Mouse (Mus musculus) stomach, embryonic 14.5 days (tissue): ENCODE results near the gene Vdac1. TPM values are rescaled to one million over a fixed set of nuclear protein-coding genes. Genes with fewer than 3 reads are reported as not detected.

Source experiments
- ATAC-seq: fragments of 200-750 bp; cut with Nextera tagmentation; 2 replicates; pipeline ENCODE4 v1.8.0; 2017; ENCODE audit warnings: low read depth, moderate TSS enrichment; ENCODE audit not compliant: insufficient number of reproducible peaks, insufficient read depth, low FRiP score
- H3K27ac ChIP-seq: fragments of 300-500 bp; sonication (generic); 2 replicates; pipeline ENCODE4 v1.5.1; 2014; ENCODE audit warnings: mild to moderate bottlenecking, low read length, moderate library complexity, mixed read lengths
- H3K27me3 ChIP-seq: fragments of 300-500 bp; sonication (generic); 2 replicates; pipeline ENCODE4 v1.6.1; 2014; ENCODE audit warnings: low read length, control low read depth, mixed read lengths; ENCODE audit not compliant: control insufficient read depth, insufficient read depth
- H3K36me3 ChIP-seq: fragments of 300-500 bp; sonication (generic); 2 replicates; pipeline ENCODE4 v1.6.1; 2014; ENCODE audit warnings: mild to moderate bottlenecking, control low read depth, low read length, moderate library complexity, mixed read lengths; ENCODE audit not compliant: control insufficient read depth, insufficient read depth
- H3K4me1 ChIP-seq: fragments of 300-500 bp; sonication (generic); 2 replicates; pipeline ENCODE4 v1.6.1; 2014; ENCODE audit warnings: low read length, control low read depth, mixed read lengths; ENCODE audit not compliant: control insufficient read depth, insufficient read depth
- H3K4me2 ChIP-seq: fragments of 300-500 bp; sonication (generic); replicated peaks from 2 replicates; pipeline ENCODE4 v1.6.1; 2014; ENCODE audit warnings: low read depth, low read length, control low read depth
- H3K4me3 ChIP-seq: fragments of 300-500 bp; sonication (generic); 2 replicates; pipeline ENCODE4 v1.5.1; 2014; ENCODE audit warnings: low read depth, low read length, control low read depth
- H3K9ac ChIP-seq: fragments of 300-500 bp; sonication (generic); replicated peaks from 2 replicates; pipeline ENCODE4 v1.6.1; 2014; ENCODE audit warnings: low read depth, mild to moderate bottlenecking, control low read depth, low read length, moderate library complexity, mixed read lengths
- H3K9me3 ChIP-seq: fragments of 300-500 bp; sonication (generic); 2 replicates; pipeline ENCODE4 v1.6.1; 2016; ENCODE audit warnings: low read depth, low read length, control low read depth; ENCODE audit not compliant: control insufficient read depth
- WGBS: fragments of 180-500 bp; shearing (Covaris S2); extraction: QIAGEN DNeasy Blood & Tissue Kit; methylation state at CpG from one replicate; pipeline ENCODE4 v1.1.7; 2014; 5-methylcytosine and 5-hydroxymethylcytosine counted together
- polyA plus RNA-seq: library from polyadenylated mRNA; unstranded; fragments of >200 nt; fragmentation: Nextera tagmentation; extraction: Ambion mirVana; gene quantifications from 2 replicates; pipeline ENCODE4 v1.2.1, GENCODE M21; 2014

Gene Vdac1
- polyA plus RNA-seq, 1 experiment from 2014 or later, result 202 TPM

DNA sequence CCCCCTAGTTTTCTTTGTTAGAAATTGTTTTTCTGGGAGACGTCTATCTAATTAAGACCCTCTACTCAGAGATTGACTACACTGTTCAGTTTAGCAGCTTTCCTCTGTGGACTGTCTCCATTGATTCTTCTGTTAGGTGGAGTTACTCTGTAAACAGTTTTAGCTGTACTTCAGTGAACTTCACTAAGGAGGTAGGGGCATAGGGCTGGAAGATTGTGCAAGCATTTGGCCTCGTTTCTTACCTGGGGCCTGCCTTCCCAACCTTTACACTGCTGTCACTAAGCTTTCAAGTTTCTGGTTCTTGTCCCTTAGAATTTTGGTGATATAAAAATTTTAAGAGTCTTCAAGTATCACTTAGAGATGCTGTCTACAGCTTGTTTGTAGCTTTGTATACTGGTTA, 40.8 kb downstream of the Vdac1 start:
- no peak overlapping the region for H3K9ac ChIP-seq
- H3K27me3 ChIP-seq, result no peaks in the 10 kb centered on the region
- peaks cover 29% of the 10 kb centered on the region for H3K36me3 ChIP-seq
- H3K4me2 ChIP-seq, result no peak overlapping the region
- 63% methylated on average over 2 of the region's 2 CpGs for WGBS
- H3K27ac ChIP-seq, result no peak overlapping the region
- no peaks in the 10 kb centered on the region for H3K4me1 ChIP-seq
- ATAC-seq, result no peak
- H3K4me3 ChIP-seq, result no peak overlapping the region
- H3K9me3 ChIP-seq, result no peaks in the 10 kb centered on the region

DNA sequence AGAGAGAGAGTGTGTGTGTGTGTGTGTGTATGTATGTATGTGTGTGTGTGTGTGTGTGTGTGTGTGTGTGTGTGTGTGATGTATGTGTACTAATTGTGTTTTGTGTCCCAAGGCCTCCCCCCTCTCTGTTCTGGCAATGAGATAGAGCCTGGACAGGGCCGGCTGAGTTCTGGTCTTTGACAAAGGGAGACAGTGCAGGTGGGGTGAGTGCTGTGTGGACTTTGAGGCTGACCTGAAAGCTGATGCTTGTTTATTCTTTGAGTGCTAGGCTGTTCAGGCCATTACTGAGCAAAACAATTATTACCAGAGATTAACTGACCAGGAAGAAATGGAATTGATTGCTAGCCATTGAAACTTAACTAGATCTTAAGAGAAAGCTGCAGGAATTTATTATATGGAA, 41.9 kb downstream of the Vdac1 start:
- H3K27me3 ChIP-seq, result no peaks in the 10 kb centered on the region
- H3K9ac ChIP-seq, result no peak overlapping the region
- no peak overlapping the region for H3K27ac ChIP-seq
- H3K36me3 ChIP-seq, result peaks cover 38% of the 10 kb centered on the region
- H3K4me3 ChIP-seq, result no peak overlapping the region
- 69% methylated on average over 1 of the region's 1 CpGs for WGBS
- no peak overlapping the region for H3K4me2 ChIP-seq
- H3K9me3 ChIP-seq, result no peaks in the 10 kb centered on the region
- no peaks in the 10 kb centered on the region for H3K4me1 ChIP-seq
- no peak for ATAC-seq

DNA sequence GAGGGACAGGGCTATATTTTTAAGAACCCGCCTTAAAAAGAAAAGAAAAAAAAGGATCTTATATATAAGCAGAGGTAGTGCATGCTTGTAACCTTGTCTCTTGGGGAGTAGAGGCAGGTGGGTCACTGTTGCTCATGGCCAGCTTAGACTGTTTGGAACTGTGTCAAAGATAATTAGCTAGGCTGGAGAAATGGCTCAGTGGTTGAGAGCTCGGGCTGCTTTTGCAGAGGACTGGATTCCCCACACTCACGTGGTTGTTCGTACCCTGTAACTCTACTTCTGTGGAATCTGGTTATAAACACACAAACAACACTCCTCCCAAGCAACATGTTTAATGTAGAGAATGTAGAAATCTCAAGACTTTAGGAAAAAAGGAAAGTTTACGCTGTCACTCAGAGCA, 43.5 kb downstream of the Vdac1 start:
- H3K4me1 ChIP-seq, result no peaks in the 10 kb centered on the region
- no peaks in the 10 kb centered on the region for H3K9me3 ChIP-seq
- H3K4me3 ChIP-seq, result no peak overlapping the region
- H3K27ac ChIP-seq, result no peak overlapping the region
- no peak for ATAC-seq
- H3K9ac ChIP-seq, result no peak overlapping the region
- H3K36me3 ChIP-seq, result peaks cover 47% of the 10 kb centered on the region
- no peaks in the 10 kb centered on the region for H3K27me3 ChIP-seq
- 94% methylated on average over 5 of the region's 5 CpGs for WGBS
- H3K4me2 ChIP-seq, result no peak overlapping the region

DNA sequence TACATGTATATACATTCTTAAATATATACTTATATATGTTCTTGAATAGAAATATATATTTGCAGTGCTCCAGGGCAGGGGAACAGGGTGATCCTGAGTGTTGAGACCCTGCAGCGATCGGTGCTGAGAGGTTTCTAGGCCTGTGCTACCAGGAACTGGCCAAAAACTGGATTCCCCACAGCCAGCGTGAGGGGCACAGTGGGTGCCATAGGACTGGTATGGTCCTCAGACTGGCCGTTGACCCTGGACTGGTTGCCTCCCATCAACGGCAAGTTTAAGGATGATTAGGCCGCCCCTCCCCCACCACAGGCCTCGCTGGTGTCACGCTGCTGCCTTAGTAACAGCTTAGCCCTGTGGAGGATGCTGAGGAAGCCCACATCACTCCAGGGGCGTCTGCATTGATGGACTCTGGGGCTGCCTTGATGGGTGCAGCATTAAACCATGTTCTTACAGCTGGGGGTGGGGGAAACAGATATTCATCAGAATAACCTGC, 44.6 kb downstream of the Vdac1 start:
- Histone ChIP-seq H3K27ac (no peak overlapping the region), H3K4me3 (no peak overlapping the region), H3K27me3 (no peaks in the 10 kb centered on the region), H3K4me1 (no peaks in the 10 kb centered on the region), H3K9me3 (no peaks in the 10 kb centered on the region), H3K36me3 (peaks cover 49% of the 10 kb centered on the region), H3K9ac (no peak overlapping the region), H3K4me2 (no peak overlapping the region)
- ATAC-seq, result no peak
- WGBS, result 82% methylated on average over 9 of the region's 9 CpGs

DNA sequence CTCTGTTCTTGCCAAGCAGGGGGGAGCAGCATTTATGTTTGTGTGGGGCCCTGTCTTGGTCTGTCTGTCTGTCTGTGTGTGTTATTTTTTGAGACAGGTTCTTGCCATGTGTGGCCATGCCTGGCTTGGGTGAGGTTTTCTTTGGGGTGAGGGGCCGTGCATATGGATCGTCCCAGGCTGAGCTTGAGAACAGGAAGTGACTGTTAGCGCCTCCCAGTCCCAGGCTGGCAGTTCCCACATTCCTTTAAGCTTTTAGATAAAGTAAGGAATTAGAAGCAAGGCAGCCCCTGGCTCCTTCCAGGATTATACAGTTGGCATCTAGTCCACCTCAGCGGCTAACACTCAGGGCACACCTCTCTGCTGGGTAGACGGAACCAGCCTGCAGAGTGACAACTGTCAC, 48.7 kb downstream of the Vdac1 start:
- Histone ChIP-seq H3K4me2 (no peak overlapping the region), H3K4me3 (no peak overlapping the region), H3K4me1 (no peaks in the 10 kb centered on the region), H3K9ac (no peak overlapping the region), H3K36me3 (peaks cover 36% of the 10 kb centered on the region), H3K27ac (no peak overlapping the region; the same call in 1 of the 2 replicates), H3K9me3 (no peaks in the 10 kb centered on the region), H3K27me3 (no peaks in the 10 kb centered on the region)
- ATAC-seq, result no peak
- WGBS, result 60% methylated on average over 5 of the region's 5 CpGs

DNA sequence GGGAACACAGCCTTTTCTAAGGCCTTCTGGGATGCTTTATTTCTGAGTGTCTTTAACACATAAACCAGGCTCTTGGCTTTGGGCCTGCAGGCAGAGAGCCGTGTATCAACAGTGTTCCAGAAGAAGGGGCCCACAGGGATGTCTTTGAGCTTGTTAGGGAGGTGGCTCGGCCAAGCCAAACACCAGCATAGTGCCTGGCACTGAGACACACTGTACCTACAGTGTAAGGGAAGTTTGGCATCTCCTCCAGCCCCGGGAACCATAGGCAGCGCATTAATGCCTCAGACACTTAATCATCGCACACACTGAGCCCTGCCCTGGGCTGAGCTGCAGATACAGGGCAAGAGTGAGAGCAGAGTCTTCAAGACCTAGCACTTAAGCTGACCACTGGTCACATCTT, 57.7 kb downstream of the Vdac1 start:
- H3K9ac ChIP-seq, result no peak overlapping the region
- H3K27me3 ChIP-seq, result no peaks in the 10 kb centered on the region
- H3K4me2 ChIP-seq, result no peak overlapping the region
- no peak overlapping the region for H3K27ac ChIP-seq
- no peaks in the 10 kb centered on the region for H3K4me1 ChIP-seq
- H3K9me3 ChIP-seq, result no peaks in the 10 kb centered on the region
- H3K4me3 ChIP-seq, result no peak overlapping the region
- no peaks in the 10 kb centered on the region for H3K36me3 ChIP-seq
- ATAC-seq, result no peak
- 69% methylated on average over 5 of the region's 5 CpGs for WGBS

DNA sequence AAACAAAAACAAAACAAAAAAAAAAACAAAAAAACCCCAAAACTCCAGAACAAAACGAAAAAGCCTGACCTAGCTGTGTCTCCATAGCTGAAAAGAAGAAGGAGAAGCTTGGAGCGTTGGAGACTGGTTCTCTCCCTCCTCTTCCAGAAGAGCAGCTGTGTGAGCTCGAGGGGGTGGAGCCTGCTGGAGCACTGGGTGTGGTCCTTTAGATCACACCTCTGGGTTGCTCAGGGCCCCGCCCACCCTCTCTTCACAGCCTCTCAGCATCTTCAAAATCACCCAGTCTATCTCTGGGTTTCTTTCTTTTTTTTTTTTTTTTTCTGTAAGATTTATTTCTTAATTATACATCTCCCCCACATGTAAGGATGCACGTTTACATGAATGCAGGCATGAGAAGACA, 58.6 kb downstream of the Vdac1 start:
- H3K9ac ChIP-seq, result no peak overlapping the region
- no peaks in the 10 kb centered on the region for H3K36me3 ChIP-seq
- H3K4me3 ChIP-seq, result no peak overlapping the region
- no peak overlapping the region for H3K27ac ChIP-seq
- H3K4me1 ChIP-seq, result no peaks in the 10 kb centered on the region
- WGBS, result 47% methylated on average over 5 of the region's 5 CpGs
- ATAC-seq, result no peak
- no peak overlapping the region for H3K4me2 ChIP-seq
- H3K9me3 ChIP-seq, result no peaks in the 10 kb centered on the region
- no peaks in the 10 kb centered on the region for H3K27me3 ChIP-seq

DNA sequence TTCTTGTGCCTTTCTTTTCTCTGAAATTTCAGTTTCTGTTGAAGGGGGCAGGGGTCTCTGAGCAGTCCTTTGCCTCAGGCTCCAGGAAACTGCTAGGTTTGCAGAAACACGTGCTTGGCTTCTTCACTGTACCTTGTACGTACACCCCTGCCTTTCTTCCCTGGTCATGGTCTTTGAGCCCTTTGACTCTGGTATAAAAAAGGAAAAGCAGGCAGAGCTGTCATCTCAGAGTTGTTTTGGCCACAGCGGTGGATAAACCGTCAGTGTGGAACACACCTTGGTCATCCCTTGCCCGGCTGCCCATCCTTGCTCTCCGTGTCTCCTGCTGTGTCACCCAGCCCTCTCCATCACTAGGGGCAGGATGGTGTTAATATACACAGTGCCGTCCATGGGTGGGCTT, 59.2 kb downstream of the Vdac1 start:
- ATAC-seq, result no peak

DNA sequence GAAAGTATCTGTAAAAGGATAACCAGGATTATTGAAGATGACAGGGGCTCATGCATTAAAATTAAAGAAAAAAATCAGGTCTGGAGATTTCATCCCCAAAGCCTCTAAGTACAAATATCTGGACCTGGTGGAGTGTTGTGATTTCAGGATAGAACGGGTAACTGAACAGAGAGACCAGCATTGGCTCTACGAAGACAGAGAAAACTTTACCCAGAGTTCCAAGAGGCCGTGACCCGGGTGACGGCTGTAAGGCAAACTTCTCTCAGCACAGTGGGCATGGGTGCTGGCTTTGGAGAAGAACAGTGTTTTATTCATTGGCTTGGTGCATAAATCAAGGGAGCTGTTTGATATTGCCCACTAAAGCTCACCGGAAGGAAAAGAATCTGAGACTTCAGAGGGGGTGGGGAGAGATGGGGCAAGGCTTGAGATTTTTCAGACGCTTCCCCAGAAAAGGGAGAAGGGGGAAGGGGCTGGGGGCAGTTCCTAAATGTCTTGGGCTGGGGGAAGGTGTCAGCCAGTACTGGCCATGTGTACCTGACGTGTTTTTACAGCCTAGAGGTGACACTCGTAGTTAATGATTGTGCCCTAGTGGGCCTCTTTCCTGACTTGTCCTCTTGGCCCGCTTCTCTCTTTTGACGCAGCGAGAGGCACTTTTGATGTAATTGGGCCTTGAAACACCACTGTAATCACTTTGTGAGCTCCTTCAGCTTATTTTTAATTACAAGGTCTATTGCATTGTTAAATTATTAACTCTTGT, 59.8 kb downstream of the Vdac1 start:
- H3K4me2 ChIP-seq, result no peak overlapping the region
- no peak for ATAC-seq
- no peaks in the 10 kb centered on the region for H3K9me3 ChIP-seq
- no peaks in the 10 kb centered on the region for H3K27me3 ChIP-seq
- no peaks in the 10 kb centered on the region for H3K4me1 ChIP-seq
- no peak overlapping the region for H3K27ac ChIP-seq
- 62% methylated on average over 12 of the region's 12 CpGs for WGBS
- H3K36me3 ChIP-seq, result no peaks in the 10 kb centered on the region
- H3K4me3 ChIP-seq, result no peak overlapping the region
- no peak overlapping the region for H3K9ac ChIP-seq

More for the DNA sequence above, 59.2 kb downstream of the Vdac1 start:
- no peaks in the 10 kb centered on the region for H3K4me1 ChIP-seq
- no peak overlapping the region for H3K9ac ChIP-seq
- no peaks in the 10 kb centered on the region for H3K36me3 ChIP-seq
- H3K4me3 ChIP-seq, result no peak overlapping the region
- WGBS, result 79% methylated on average over 7 of the region's 7 CpGs
- H3K27ac ChIP-seq, result no peak overlapping the region
- H3K4me2 ChIP-seq, result no peak overlapping the region
- no peaks in the 10 kb centered on the region for H3K27me3 ChIP-seq
- H3K9me3 ChIP-seq, result no peaks in the 10 kb centered on the region
